Mouse (Mus musculus): ENCODE data around the gene Tle1. TPM values are rescaled to one million over a fixed set of nuclear protein-coding genes. Genes with fewer than 3 reads are reported as not detected.

The Tle1 gene
- 26.6 and 27.9 TPM in 2 replicates for polyA plus RNA-seq (2015; fragmentation: Nextera tagmentation; extraction: Ambion mirVana)

DNA sequence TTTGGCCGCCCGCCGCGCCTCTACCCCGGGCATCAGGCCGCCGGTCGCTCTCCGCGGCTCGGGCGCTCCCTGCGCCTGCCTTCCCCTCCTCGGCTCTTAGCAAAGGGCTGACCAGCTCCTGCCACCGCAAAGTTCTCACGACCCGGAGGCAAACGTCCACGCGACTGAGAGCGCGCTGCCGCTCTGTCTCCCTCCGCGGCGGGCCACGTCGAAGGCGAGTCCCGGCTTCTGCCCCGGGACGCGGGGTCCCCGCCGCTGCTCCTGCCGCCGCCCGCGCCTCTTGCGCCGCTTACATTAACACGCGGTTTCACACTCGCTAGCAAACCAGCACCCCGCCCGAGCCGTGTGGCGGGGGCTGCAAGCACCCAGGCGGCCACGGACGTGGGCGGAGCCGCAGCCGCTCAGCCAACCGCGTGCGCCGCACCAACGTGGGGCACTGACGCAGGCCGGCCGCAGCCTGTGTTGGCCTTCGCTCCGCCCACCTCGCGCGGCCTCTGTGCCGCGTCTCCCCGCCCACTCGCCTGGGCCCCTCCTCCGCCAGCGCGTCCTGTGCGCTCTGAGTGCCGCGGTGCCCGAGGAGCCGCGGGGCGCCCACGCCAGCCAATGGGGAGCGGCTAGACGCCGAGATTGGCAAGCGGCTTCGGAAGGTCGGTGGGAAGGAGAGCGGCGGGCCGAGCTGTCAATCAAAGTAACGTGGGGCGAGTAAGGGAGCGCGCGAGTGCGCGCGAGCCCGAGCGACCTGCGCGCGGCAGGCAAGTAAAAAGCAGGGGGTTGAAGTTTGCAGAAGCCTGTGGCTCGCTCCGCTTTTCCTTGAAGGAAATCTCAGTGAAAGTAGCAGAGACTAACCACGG lies at the start of gene Tle1:
Gene Tle1, minus strand, starts transcription at position 361 of the 851 bp plus-strand sequence.
- Histone ChIP-seq H3K9me3 (replicated peaks) (no peaks in the 10 kb centered on the region), H3K36me3 (peaks cover 3% of the 10 kb centered on the region; the same call in 1 of the 2 replicates), H3K4me1 (peaks cover 41% of the 10 kb centered on the region), H3K27ac (peak within 1 kb of the TSS; percentile 96), H3K9ac (peak within 1 kb of the TSS; percentile 81), H3K27me3 (no peaks in the 10 kb centered on the region), H3K4me2 (peak within 1 kb of the TSS; percentile 79), H3K4me3 (replicated peaks) (peak within 1 kb of the TSS; percentile 91)
- WGBS: under 1% methylated on average over 100 of the region's 107 CpGs
- peak; percentile 98 for ATAC-seq (replicated peaks; ENCODE audit: low FRiP score)

DNA sequence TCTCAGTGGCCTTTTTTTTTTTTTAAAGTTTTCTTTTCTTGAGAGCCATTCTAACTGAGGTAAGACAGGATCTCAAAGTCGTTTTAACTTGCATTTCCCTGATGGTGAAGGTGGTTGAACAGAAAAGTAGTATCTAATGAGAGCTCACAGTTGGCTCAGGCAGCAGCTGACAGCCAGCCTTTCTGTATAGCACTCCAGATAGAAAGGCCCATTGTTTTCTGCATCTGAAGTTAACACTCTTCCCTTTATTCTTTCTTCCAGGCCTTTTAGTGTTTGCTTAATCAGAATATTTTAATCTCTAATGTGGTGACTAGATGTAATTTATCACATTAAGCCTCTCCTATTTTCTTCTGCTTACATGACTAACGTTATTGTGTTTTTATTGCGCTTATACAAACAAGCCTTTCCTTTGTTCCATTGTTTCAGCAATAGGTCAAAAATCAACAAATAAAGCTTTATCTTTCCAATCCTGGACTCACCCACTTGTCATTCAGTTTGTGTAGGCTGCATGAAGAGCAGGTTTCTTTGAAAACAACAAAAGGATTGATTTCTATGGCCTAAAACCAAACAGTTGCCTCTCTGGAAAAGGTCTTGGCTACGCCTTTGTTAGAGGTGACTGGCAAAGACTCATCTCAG lies 33.0 kb upstream of the Tle1 start:
- ATAC-seq (replicated peaks; ENCODE audit: low FRiP score): no peak
- no peak overlapping the region for H3K9ac ChIP-seq
- H3K4me2 ChIP-seq: no peak overlapping the region
- no peak overlapping the region for H3K27ac ChIP-seq
- no peaks in the 10 kb centered on the region for H3K27me3 ChIP-seq
- no peaks in the 10 kb centered on the region for H3K36me3 ChIP-seq
- WGBS: 60% methylated on average over 4 of the region's 4 CpGs
- no peak overlapping the region for H3K4me3 ChIP-seq (replicated peaks)
- H3K4me1 ChIP-seq: no peaks in the 10 kb centered on the region
- no peaks in the 10 kb centered on the region for H3K9me3 ChIP-seq (replicated peaks)

DNA sequence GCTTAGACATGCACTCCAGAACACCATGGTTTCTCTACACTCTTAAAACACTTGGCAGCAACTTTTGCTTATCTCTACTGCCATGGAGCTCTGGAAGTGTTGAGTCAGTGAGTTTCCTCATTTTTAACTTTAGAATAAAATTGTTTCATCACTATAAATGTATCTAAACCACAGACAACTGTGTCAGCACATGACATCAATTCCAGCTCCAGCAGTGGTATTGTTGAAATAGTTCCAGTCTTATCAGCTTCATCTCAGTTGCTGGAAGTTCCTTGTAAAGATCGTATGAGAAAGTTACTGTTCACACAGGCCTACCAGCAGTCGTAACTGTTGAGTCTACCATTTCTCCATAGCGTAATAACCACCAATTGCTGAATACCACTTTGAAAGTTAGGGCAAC lies 31.5 kb upstream of the Tle1 start:
- no peak overlapping the region for H3K27ac ChIP-seq
- WGBS: 78% methylated on average over 3 of the region's 3 CpGs
- H3K9ac ChIP-seq: no peak overlapping the region
- no peaks in the 10 kb centered on the region for H3K27me3 ChIP-seq
- no peak overlapping the region for H3K4me3 ChIP-seq (replicated peaks)
- no peak for ATAC-seq (replicated peaks; ENCODE audit: low FRiP score)
- no peaks in the 10 kb centered on the region for H3K4me1 ChIP-seq
- H3K36me3 ChIP-seq: no peaks in the 10 kb centered on the region
- H3K4me2 ChIP-seq: no peak overlapping the region
- H3K9me3 ChIP-seq (replicated peaks): no peaks in the 10 kb centered on the region

DNA sequence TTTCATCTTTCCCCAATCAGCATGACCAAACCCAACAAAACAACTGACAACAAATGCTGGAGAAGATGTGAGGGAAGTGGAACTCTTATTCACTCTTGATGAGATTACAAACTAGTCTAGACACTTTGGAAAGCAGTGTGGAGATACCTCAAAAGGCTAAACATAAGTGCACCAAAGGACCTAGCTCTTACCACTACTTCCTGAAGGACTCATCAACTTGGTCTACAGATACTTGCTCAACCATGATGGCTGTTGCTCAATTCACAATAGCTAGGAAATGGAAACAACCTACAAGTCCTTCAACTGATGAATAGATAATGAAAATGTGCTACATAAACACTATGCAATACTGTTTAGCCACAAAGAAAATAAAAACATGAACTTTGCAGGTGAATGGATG lies 30.1 kb upstream of the Tle1 start:
- Histone ChIP-seq H3K36me3 (no peaks in the 10 kb centered on the region), H3K4me2 (no peak overlapping the region), H3K27ac (no peak overlapping the region), H3K27me3 (no peaks in the 10 kb centered on the region), H3K4me1 (no peaks in the 10 kb centered on the region), H3K4me3 (replicated peaks) (no peak overlapping the region), H3K9ac (no peak overlapping the region), H3K9me3 (replicated peaks) (no peaks in the 10 kb centered on the region)
- no peak for ATAC-seq (replicated peaks; ENCODE audit: low FRiP score)

DNA sequence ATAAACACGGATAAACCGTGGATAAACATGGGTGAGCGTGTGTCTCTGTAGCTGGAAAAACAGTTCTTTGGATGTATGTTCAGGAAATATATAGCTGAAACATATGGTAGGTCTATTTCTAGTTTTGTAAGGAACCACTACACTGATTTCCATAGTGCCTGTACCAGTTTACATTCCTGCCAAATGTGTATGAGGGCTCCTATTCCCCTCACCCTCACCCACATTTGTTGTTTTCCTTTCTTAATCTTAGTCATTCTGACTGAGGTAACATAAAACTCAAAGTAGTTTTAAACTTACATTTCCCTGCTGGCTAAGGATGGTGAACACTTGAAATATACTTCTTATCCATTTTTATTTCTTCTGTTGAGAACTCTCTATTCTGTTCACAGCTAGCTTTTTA lies 20.9 kb upstream of the Tle1 start:
- Histone ChIP-seq H3K27ac (no peak overlapping the region), H3K4me1 (no peaks in the 10 kb centered on the region), H3K9me3 (replicated peaks) (no peaks in the 10 kb centered on the region), H3K4me2 (no peak overlapping the region), H3K4me3 (replicated peaks) (no peak overlapping the region), H3K9ac (no peak overlapping the region), H3K27me3 (no peaks in the 10 kb centered on the region), H3K36me3 (no peaks in the 10 kb centered on the region)
- ATAC-seq (replicated peaks; ENCODE audit: low FRiP score): no peak
- 91% methylated on average over 3 of the region's 3 CpGs for WGBS

DNA sequence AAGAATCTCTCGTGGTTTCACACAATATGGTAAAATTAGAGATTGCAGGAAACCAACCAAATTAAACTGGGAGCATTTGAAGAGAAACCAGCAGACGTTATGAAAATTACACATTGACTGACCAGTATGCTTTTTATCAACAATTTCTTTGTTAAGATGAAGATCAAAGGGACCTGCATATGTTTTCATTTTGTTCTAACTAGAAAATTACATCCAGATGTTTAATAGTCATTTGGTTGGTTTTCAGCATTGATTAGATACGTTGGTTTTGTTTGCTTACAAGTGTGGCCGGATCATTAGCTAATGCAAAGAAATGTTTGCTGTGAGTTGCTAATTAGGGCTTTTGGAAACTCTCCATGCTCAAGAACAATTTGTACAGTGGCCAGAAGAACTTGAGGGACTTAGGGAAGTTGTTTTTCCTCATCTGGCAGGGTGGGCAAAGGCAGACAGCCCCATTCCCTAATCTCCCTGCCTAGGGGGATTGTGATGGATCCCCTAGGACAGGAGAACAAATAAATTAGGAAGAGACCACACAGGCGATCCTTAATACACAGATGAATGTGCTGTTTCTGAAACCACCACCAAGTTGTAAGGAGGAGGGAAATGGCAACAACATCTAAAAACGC lies 3.8 kb upstream of the Tle1 start:
- Histone ChIP-seq H3K36me3 (no peaks in the 10 kb centered on the region), H3K9me3 (replicated peaks) (no peaks in the 10 kb centered on the region), H3K4me2 (peak overlapping the region; percentile 71), H3K27ac (no peak overlapping the region), H3K27me3 (no peaks in the 10 kb centered on the region), H3K4me1 (peaks cover 20% of the 10 kb centered on the region), H3K9ac (no peak overlapping the region), H3K4me3 (replicated peaks) (peak overlapping the region; percentile 17)
- no peak for ATAC-seq (replicated peaks; ENCODE audit: low FRiP score)
- 40% methylated on average over 6 of the region's 6 CpGs for WGBS

DNA sequence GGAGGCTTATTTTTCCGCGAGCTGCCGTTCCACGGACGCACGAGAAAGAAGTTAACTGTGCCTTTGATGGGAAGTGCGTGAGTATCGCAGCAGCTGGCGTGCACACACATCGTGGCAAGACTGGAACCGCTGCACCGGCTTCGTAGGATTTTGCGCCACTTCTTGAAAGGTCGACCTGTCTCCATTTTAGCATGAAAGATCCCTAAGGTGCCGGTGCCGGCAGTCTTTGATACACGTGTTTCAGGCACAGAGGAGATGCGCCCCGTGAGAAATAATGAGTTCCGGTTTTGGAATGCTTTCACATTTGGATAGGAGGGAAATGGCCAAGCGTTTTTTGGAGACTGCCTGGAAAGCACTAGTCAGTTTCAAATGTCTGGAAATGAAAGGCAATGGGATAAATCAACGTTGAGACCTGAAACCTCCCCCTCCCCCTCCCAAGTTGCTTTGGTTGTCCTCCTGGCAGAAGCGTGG lies 837 bp upstream of the Tle1 start:
- H3K27me3 ChIP-seq: no peaks in the 10 kb centered on the region
- H3K9ac ChIP-seq: peak overlapping the region; percentile 56
- H3K9me3 ChIP-seq (replicated peaks): no peaks in the 10 kb centered on the region
- WGBS: under 1% methylated on average over 24 of the region's 24 CpGs
- H3K4me1 ChIP-seq: peaks cover 38% of the 10 kb centered on the region
- H3K4me2 ChIP-seq: peak overlapping the region; percentile 71
- H3K4me3 ChIP-seq (replicated peaks): peak overlapping the region; percentile 91
- H3K27ac ChIP-seq: peak overlapping the region; percentile 96
- no peaks in the 10 kb centered on the region for H3K36me3 ChIP-seq
- ATAC-seq (replicated peaks; ENCODE audit: low FRiP score): no peak

DNA sequence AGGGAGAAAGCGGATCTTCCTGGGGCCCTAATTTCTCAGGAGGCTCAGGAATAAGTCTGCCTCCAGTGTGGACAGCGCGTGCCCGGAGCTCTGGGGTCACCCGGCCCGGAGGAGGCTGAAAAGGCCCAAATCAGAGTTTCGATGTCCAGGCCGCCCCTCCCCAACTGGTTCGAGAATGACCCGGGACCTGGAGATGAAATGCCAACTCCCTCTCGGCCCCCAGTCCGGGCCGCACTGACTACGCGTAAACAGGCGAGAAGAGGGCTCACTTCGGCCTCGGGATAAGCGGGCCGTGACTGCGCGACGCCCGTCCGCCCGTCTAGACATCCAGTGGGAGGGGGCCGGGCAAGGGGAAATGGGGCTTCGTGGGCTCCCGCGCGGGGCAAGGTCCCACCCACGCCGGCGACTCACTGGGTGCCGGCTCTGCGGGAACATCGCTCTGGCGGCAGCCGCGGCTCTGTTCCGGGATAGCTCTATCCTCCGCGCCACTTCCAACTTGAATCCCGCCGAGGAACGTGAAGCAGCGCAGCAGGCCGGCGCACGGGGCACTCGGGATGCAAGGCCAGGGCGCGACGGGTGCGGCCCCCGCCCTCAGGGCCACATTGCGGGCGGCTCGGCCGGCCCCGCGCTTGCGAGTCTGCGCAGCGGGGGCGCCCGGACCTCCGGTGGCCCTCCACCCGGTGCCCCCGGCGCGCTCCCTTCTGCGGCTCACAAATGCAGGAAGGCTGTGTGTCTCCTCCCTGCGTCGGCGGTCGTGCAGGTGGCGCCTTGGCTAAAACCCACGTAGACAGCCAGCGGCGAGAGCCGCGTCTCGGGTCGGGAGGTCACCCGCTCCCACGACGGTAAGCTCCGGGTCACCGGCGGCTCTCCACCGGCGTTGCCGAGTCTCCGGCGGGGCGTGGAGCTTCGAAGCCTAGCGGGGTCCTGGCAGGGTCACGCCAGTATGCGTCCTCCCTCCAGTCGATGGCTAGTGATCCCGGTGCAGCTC lies 854 bp downstream of the Tle1 start:
- peak; percentile 20 for ATAC-seq (replicated peaks; ENCODE audit: low FRiP score)
- Histone ChIP-seq H3K27me3 (no peaks in the 10 kb centered on the region), H3K9me3 (replicated peaks) (no peaks in the 10 kb centered on the region), H3K4me3 (replicated peaks) (peak overlapping the region; percentile 91), H3K36me3 (peaks cover 12% of the 10 kb centered on the region; the same call in 1 of the 2 replicates), H3K4me2 (peak overlapping the region; percentile 79), H3K27ac (peak overlapping the region; percentile 96), H3K9ac (peak overlapping the region; percentile 81), H3K4me1 (peaks cover 45% of the 10 kb centered on the region)
- WGBS: under 1% methylated on average over 96 of the region's 103 CpGs

DNA sequence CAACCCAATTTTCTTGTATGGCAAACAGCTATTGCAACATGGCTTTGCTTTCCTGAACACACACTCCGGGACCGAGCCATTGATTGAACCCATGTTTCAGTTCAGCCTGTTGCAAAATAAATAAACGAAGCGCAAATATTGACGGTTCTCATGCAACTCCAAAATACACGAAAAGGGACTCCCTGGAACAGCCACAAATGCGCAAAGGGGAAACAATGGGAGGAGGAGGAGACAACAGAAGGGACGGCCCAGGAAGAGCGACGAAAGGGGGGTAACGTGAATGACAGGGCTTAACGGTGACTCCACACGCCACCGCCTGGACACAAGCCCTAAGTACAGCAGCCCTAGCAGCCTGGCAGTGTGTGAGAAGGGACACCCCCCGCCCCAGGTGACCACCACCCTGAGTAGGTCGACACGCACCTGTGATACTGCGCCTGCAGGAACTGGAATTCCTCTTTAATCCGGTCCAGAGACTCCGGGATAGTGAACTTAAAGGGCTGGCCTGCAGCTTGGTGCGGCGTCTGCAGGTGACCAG lies 1.8 kb downstream of the Tle1 start:
- under 1% methylated on average over 22 of the region's 22 CpGs for WGBS
- Histone ChIP-seq H3K4me2 (peak overlapping the region; percentile 79), H3K4me3 (replicated peaks) (peak overlapping the region; percentile 91), H3K27me3 (no peaks in the 10 kb centered on the region), H3K36me3 (peaks cover 21% of the 10 kb centered on the region), H3K4me1 (peaks cover 41% of the 10 kb centered on the region), H3K9me3 (replicated peaks) (no peaks in the 10 kb centered on the region), H3K27ac (peak overlapping the region; percentile 96), H3K9ac (peak overlapping the region; percentile 81)
- peak; percentile 37 for ATAC-seq (replicated peaks; ENCODE audit: low FRiP score)

DNA sequence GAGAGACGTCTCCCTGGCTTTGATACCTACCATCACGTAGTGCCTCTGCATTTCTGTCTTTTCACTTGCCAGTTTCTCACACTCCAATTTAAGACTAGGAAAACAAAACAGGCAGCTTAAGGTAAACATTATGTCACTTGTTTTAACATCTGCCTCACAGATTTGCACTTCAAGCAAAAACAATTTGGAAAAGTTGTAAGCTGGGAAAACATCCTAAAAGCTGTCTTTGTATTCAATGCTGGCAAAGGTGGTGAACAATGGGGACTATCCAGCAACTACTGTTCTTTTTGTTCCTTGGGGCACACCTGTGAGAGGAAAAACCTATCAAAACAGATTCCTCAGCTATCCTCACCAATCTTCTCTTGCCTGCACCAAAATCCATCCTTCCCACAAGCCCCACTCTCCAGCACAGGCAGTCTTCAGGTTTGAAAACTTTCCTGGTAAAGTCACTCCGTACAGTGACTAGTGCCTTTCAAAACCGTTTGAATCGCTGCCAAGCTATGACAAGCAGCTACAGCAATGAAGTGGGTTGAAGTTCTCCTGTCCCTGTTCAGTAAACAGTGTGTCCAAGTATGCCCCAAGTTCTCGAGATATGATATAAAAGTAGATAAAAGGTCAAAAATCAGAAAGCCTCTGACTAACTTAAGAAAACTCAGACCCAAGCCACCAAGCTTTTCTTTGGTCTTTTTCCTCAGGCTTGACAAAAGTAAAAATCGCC lies 2.7 kb downstream of the Tle1 start:
- Histone ChIP-seq H3K27me3 (no peaks in the 10 kb centered on the region), H3K4me2 (peak overlapping the region; percentile 79), H3K36me3 (peaks cover 30% of the 10 kb centered on the region), H3K4me1 (peaks cover 37% of the 10 kb centered on the region), H3K9ac (peak overlapping the region; percentile 81), H3K9me3 (replicated peaks) (no peaks in the 10 kb centered on the region), H3K4me3 (replicated peaks) (peak overlapping the region; percentile 91), H3K27ac (no peak overlapping the region)
- ATAC-seq (replicated peaks; ENCODE audit: low FRiP score): no peak
- WGBS: 13% methylated on average over 7 of the region's 7 CpGs

All from kidney, embryonic 15.5 days (tissue).